Mouse (Mus musculus) neutrophil, adult 83 days (primary cell): ENCODE results near the gene 4930519P11Rik. TPM values are rescaled to one million over a fixed set of nuclear protein-coding genes. Genes with fewer than 3 reads are reported as not detected.

Source experiments
- total RNA-seq, 2 experiments: library from RNA; stranded (reverse); gene quantifications; one replicate each; pipeline ENCODE4 v1.2.4; 2023

The 4930519P11Rik gene
- total RNA-seq, result not detected

GRCm38 (mm10) chr2:154613118-154614115 is at the start of gene 4930519P11Rik, which contains the start of gene Zfp341:
TSS of gene 4930519P11Rik (minus strand) at chr2:154613437.
TSS of gene Zfp341 (plus strand) at chr2:154613297.

DNA sequence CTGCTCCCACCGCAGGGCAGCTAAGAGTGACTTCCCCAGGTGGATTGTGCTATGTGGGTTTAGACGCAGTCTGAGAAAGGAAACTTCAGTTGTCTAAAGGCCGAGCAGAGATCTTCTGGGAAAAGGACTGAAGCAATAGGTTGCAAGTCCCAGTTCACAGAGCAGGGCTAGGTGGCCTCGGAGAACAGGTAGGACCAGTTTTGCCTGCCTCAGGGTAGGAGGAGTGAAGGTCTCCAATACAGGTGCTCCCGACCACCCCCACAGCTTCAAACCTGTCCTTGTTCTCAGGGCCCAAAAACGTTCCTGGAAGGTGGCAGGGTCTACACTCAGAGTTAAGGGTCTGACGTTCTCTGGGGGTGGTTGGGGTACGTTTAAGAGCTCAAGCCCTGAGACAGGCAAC is 38.1 kb upstream of the 4930519P11Rik start, which contains the start of gene Chmp4b:
TSS of gene Chmp4b (plus strand) at position 343 of the 400 bp plus-strand sequence.

GRCm38 (mm10) chr2:154603638-154604153 is 9.5 kb downstream of the 4930519P11Rik start, which contains the start of gene Pxmp4:
TSS of gene Pxmp4 (minus strand) at chr2:154603708.

DNA sequence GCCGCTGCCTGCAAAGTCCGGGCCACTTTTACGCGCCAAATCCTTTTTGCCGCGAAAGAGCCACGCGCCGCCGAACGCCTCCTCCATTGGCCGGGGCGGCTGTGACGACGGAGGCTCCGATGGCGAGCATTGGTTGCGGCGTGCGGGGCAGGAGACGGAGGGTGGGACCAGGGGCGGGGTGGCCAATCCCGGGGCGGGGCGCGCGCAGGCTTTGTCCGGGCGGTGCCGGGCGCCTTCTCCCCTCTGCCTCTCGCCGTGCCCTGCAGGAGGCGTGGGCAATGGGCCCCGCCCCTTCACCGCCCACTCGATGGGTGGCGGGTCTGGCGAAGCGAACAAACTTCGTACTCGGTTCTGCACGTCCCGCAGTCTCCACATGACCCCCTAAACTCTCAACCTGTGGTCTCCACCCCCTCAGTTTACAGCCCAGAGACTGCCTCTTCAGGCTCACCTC is 43.4 kb downstream of the 4930519P11Rik start, which contains the start of gene E2f1:
TSS of gene E2f1 (minus strand) at position 57 of the 451 bp plus-strand sequence.

Other genes with a start within 250 kb of the 4930519P11Rik start
- 1 to 10 TPM; 7.5 to 7.9 TPM for gene Cdk5rap1, start 240.4 kb downstream of the 4930519P11Rik start, total RNA-seq
- gene Snta1, start 205.3 kb downstream of the 4930519P11Rik start, total RNA-seq, result 1 to 10 TPM; 1.4 to 2.0 TPM
- gene Cbfa2t2, start 177.0 kb downstream of the 4930519P11Rik start, total RNA-seq, result 10 to 100 TPM; 18.3 to 18.5 TPM
- not detected for gene 1700003F12Rik, start 66.4 kb downstream of the 4930519P11Rik start, total RNA-seq
- under 1 TPM in 1 of 2 experiments, not detected in 1; 0.35 TPM for gene Actl10, start 61.7 kb downstream of the 4930519P11Rik start, total RNA-seq
- 1 to 10 TPM; 2.3 to 2.4 TPM for gene Necab3, start 54.5 kb downstream of the 4930519P11Rik start, total RNA-seq
- gene E2f1, start 43.5 kb downstream of the 4930519P11Rik start, total RNA-seq, result 10 to 100 TPM; 20.6 to 24.3 TPM
- gene Pxmp4, start 9.7 kb downstream of the 4930519P11Rik start, total RNA-seq, result 10 to 100 TPM; 17.3 to 18.7 TPM
- gene Zfp341, start 140 bp downstream of the 4930519P11Rik start, total RNA-seq, result 1 to 10 TPM; 4.3 to 4.5 TPM
- gene Chmp4b, start 38.3 kb upstream of the 4930519P11Rik start, total RNA-seq, result 100 to 1,000 TPM; 162 to 170 TPM
- not detected for gene Gm14214, start 156.6 kb upstream of the 4930519P11Rik start, total RNA-seq
- gene Raly, start 177.7 kb upstream of the 4930519P11Rik start, total RNA-seq, result 100 to 1,000 TPM; 178 to 179 TPM
- not detected for gene a, start 178.0 kb upstream of the 4930519P11Rik start, total RNA-seq